Mouse (Mus musculus) frontal cortex, postnatal 25 days (tissue): ENCODE measurements at regions not wholly inside any gene's neighbourhood (a gene's known extent, or its start where the extent isn't known, plus 50 kb on each side); places are given as distances from the start of the nearest gene placed in this dataset.

Experiments
- DNase-seq, 2 experiments: peaks; one replicate each; pipeline ENCODE4 v3.0.0; 2022; ENCODE audit warnings: low spot score in 2 of 2

GRCm38 (mm10) chr15:68811041-68811440, 2310.3 kb upstream of the Lrrc6 start:
- DNase-seq: peak; percentile 11 to 12

DNA sequence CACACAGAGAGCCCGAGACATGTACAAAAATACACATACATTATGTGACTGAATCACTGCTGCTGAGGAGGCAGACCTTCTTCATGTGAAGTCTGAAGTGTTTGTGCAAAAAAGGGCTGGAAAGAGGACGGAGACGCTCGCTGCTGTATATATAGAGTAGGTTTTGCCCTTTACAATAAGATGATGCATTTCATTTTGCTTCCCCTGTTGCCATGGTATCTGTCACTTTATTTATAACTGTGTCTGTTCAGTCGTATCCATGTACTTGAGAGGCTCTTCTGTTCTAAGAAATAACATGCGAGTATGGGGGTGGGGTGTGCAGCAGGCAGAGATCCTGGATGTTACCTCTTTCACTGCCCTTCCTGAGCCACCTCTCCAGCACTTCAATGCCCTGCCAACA, 2309.9 kb upstream of the Lrrc6 start:
- peak; percentile 14 to 19 for DNase-seq

- DNase-seq: no peak
Observed at GRCm38 (mm10) chr15:68808175-68808574, 2307.5 kb upstream of the Lrrc6 start.

GRCm38 (mm10) chr15:68804254-68804653, 2303.5 kb upstream of the Lrrc6 start:
- no peak for DNase-seq

DNA sequence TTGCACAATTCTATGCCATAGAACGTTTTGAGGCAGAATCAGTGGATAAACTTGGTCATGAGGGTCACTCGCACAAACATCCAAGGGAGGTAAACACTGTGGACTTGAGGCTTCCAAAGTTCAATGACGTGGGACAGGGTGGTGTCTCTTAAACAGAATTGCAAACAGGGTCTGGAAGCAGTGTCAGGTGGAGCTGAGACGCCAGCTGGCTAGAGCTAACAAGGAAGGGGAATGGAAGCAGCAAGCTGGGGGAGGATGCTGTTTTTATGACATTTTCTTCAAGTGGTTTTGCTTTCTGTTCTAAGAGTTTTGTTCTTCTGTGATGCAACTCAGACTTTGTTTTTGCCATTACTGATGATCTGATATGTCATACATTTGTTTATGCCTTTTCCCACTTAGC, 2301.1 kb upstream of the Lrrc6 start:
- DNase-seq: peak in 1 of 2 experiments; percentile 12

- no peak for DNase-seq
Observed at GRCm38 (mm10) chr15:68797406-68797805, 2296.7 kb upstream of the Lrrc6 start.

DNA sequence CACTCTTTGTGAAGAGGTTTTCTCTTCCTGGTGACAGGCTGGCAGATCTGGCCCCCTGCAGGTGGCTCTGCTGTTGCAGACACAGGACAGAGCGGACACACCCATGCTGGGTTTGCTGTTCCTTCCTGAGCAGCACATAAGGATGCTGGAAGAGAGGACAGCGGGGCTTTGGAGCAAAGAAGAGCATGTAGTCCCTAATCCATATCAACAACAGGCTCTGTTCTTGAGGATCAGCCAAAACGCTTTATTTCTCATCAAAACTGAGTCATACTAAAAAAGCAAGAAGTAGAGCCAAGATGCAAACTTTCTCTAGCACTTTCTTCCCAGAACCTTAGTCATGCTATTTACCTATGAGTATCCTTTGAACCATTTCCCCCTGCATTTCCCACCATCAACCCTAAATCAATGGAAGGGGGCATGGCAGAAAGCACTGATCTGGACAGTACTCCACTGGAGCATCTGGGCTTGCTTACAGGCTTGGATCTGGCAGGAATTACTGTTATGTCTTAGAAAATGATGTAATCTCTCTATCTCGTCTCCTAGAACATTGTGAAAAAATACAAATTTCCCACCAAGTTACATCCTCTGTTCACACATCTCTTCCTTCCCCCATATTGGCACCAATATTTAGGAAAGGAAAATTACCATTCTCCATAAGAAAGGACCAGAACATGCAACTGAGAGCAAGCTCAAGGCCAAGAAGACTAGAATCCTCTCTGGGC, 2294.7 kb upstream of the Lrrc6 start:
- DNase-seq: no peak

GRCm38 (mm10) chr15:68759948-68760347, 2259.2 kb upstream of the Lrrc6 start:
- no peak for DNase-seq

GRCm38 (mm10) chr15:68755255-68755654, 2254.5 kb upstream of the Lrrc6 start:
- no peak for DNase-seq

GRCm38 (mm10) chr15:68754834-68755233, 2254.1 kb upstream of the Lrrc6 start:
- DNase-seq: peak; percentile 35 to 50

GRCm38 (mm10) chr15:68739344-68739743, 2238.6 kb upstream of the Lrrc6 start:
- DNase-seq: no peak

- DNase-seq: no peak
Observed at GRCm38 (mm10) chr15:68721250-68721649, 2220.5 kb upstream of the Lrrc6 start.

DNA sequence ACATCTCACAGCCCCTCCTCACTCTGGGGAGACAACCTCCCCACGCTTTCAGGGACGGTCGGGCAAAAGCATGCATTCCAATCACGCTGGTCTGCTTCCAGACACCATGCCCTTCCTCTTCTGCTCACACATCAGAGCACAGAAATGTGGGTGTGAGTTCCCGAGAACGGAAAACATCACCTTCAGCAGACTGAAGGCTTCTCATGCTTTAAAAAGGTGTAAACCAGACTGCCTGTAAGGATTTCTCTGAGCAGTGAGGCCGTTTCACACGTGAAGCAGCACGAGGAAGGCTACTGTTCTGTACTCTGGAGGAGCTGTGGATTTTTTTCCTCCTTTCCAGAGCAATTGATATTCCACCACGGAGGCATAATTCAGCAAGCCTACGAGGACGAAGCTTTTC, 2218.8 kb upstream of the Lrrc6 start:
- DNase-seq: no peak

DNA sequence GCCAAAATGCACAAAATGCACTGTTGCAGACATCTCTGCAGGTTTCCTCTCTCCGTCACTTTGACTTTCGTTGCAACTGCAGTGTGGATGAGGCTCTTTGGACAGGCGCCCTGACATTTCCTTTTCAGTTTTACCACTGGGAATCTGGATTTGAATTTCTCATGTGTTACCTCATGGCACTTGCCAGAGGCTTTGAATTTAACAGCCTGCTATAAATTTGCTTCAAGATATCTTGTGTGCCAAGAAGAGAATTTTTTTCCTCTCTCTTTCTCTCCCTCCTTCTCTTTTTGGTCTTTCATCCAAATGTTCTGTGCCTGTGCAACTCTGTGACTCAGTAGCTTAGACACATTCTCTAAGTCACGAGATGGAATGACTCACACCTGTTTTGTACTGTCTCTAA, 2213.6 kb upstream of the Lrrc6 start:
- no peak for DNase-seq

GRCm38 (mm10) chr15:68707306-68707705, 2206.6 kb upstream of the Lrrc6 start:
- no peak for DNase-seq

DNA sequence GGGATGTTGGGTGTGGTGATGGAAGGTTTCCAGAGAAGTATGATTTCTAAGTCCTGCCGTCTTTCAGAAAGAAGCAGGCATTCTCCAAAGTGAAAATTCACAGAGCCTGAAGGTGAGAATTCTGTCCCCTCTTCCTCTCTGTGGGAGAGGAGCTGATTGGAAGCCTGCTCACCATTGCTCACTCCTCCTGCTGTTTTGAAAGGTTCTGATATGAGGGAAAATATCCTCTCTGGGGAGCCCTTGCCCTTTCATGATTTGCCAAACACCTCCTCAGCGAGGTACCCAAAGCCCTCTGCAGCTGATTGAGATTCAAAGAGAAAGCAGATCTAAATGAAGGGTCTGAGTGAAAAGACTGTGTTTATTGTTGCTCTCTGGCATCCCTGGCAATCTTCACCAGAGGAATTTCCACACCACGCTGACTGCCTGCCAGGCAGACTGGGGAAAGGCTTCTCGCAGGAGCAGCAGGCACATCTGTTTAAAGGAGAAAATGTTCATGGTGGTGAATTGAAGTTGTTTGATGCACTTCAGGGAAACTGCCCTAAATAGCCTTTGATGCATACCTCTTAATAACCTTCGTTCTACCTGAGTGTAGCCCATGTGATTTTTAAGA, 2194.4 kb upstream of the Lrrc6 start:
- no peak for DNase-seq

- DNase-seq: no peak
Observed at GRCm38 (mm10) chr15:68667462-68667861, 2166.8 kb upstream of the Lrrc6 start.

DNA sequence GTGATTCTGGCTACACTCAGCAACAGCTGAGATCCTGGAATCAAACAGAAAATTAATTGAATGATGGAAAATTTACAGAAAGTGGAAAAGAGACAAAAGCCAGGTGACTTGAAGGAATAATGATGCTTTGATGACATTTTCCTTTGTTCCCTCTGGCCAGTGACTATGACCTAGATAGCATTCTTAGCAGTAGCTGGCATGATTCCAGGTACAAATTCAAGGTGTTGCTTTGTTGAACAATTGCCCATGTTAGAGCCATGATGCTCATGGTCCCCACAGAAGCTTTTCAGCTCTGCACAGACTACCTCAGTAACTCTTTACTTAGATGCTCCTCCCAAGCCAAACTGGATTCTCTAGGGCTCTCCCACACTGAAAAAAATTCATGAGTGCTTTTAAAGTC, 2164.6 kb upstream of the Lrrc6 start:
- no peak for DNase-seq

- DNase-seq: no peak
Observed at GRCm38 (mm10) chr15:68656722-68657121, 2156.0 kb upstream of the Lrrc6 start.

DNA sequence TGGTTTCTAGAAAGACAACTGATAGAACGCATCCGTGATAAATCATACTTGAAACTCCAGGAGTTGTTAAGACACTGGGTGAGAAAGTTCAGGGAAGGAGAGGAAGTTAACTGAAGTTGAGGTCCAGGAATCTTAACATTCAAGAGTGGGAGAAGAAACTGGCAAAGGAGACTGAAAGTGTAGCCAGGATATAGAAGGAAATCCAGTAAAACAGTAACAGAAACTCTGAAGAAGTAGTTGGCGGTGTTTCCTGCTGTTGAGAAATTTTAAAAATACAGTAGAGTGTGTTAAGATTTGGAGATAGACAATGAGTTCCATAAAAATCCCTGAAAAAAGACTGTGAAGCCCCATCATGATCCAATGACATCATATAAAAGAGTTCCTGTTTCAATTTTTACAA, 2154.3 kb upstream of the Lrrc6 start:
- DNase-seq: no peak

- no peak for DNase-seq
Observed at GRCm38 (mm10) chr15:68650609-68651008, 2149.9 kb upstream of the Lrrc6 start.

DNA sequence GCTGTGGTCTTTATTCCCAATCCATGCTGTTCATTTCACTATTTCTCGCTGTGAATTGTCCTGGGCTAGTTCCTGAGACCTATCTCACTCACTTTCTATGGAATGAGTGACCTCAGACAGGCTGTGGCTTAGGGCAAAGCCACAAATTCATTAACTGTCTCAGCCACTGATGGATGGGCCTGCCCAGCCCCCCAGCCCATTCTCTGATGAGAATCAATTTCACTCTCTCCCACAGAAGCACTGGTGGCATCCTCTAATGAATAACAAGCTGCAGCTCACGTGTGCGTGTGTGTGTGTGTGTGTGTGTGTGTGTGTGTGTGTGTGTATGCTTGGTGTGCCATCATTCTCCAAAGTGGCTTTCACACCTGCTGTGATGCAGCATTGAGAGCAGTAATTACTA, 2149.3 kb upstream of the Lrrc6 start:
- DNase-seq: no peak

DNA sequence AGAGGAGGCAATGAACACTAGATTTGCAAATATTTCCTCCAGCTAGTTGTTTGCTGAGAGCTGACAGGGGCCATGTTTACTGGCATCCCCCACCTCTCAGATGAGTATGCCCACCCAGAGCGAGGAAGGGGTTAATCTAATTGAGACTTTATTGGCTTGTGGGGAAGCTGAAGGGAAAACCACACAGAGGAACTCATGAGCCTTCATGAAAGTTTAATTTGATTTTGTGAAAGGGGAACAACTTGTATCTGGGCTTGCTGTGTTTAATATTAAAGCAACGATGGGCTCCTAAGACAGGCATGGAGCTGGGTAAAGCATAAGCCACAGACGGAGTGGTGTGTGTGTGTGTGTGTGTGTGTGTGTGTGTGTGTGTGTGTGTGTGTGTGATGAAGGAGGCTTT, 2146.2 kb upstream of the Lrrc6 start:
- DNase-seq: no peak

DNA sequence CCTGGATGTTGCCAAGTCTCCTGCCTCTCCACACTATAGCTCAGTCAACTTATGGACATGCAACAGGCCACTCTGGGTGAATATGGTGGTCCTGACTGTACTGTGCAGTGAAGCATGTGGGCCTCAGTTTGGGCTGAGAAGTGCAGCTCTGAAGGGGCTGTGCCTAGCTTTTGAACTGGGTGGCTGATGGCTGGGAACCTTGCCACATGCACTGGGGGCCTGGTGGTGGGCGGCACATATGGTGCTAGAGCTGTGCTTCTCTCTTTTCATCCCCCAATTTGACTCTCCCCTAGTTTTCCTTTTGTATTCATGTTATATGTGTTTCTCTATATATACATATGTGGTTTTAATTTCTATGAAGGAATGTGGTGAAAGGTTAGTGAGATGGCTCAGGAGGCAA, 2144.2 kb upstream of the Lrrc6 start:
- DNase-seq: peak; percentile 7 to 15
